Mouse (Mus musculus): Measurements from ENCODE around the gene Cubn. TPM values are rescaled to one million over a fixed set of nuclear protein-coding genes. Genes with fewer than 3 reads are reported as not detected.

Gene Cubn
- total RNA-seq, 2 experiments from 2014 or later, result 0.05 to 0.06 TPM

DNA sequence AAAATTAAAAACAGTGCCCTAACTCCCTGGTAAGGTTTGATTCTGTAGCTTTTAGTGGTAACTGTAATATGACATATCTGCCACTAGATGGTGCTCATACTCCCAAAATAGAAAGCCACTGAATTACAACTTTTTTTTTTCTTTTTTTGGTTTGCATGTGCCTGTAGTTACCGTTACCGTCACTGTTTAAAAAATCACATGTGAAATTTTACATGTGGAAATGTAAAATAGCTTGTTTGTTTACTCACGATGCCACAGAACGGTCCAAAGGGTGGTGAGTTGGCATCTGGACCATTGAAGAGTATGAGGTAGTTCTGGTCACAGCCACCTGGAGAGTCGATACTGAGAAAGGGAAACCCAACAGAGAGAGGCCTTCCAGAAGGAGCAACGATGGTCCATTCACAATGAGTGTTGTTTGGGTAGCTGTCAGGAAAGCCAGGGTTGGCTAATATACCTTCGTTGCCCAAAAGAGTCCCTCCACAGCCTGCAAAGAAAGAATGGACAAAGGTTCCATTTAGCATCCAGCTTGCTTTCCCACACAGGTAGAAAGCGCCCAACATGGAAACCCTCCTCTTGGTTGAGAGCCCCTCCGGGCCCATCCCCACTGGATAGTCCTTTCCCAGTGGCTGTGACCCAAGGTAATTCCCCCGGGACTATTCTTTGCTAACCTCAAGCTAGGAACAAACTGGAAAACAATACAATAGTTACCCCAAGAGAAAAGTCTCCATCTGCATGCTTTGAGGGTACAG is 213.3 kb downstream of the Cubn start:
- TF ChIP-seq CTCF (IDR thresholded peaks at IDR 0.05), result peak; percentile 89
- Histone ChIP-seq H3K27ac (no peak overlapping the region), H3K4me3 (peak overlapping the region; percentile 38; the same call in 1 of the 2 replicates)
- intact Hi-C loops (cut with DNase I), result loop anchor here (5.0 to 10.0 kb wide), 2 partner anchors 319 to 767 kb away; no protein-coding TSS in a partner anchor
- no peak for DNase-seq

DNA sequence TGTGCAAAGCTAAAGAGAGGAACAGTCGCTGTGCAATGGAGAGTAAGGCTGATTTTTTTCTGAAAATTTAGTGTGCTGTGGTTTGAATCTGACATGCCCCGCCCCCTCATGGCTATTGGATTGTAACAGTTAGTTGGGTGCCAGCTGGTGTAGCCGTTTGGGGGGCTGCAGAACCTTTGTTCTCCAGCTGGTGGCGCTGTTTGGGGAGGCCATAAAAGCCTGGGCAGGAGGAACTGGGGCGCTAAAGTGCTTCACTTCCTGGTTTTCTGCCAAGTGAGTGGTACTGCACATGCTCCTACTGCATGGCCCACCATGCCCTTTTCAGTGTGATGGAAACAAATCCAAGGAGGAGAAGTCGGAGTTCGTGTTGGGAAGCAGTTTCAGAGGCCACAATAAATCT is 215.7 kb downstream of the Cubn start:
- Histone ChIP-seq H3K4me3 (no peak overlapping the region), H3K27ac (no peak overlapping the region)
- DNase-seq, result no peak
- intact Hi-C loops (cut with DNase I), result loop anchor here (5.0 to 10.0 kb wide), 2 partner anchors 321 to 769 kb away; no protein-coding TSS in a partner anchor
- peak; percentile 35 for TF ChIP-seq CTCF (IDR thresholded peaks at IDR 0.05)

GRCm38 (mm10) chr2:13271165-13271957 is 220.3 kb downstream of the Cubn start, which contains the start of gene Rsu1:
TSS of gene Rsu1 (minus strand) at chr2:13271415.
- 0 out of 2 replicates have a peak, but pooled peaks have one; percentile 2 for TF ChIP-seq CTCF (IDR thresholded peaks at IDR 0.05)
- DNase-seq, result peak; percentile 97
- Histone ChIP-seq H3K27ac (peak within 1 kb of the TSS; percentile 94), H3K4me3 (peak within 1 kb of the TSS; percentile 95)
- intact Hi-C loops (cut with DNase I), result loop anchor here (10.0 kb wide), 1 partner anchor 773 kb away; no protein-coding TSS in a partner anchor

DNA sequence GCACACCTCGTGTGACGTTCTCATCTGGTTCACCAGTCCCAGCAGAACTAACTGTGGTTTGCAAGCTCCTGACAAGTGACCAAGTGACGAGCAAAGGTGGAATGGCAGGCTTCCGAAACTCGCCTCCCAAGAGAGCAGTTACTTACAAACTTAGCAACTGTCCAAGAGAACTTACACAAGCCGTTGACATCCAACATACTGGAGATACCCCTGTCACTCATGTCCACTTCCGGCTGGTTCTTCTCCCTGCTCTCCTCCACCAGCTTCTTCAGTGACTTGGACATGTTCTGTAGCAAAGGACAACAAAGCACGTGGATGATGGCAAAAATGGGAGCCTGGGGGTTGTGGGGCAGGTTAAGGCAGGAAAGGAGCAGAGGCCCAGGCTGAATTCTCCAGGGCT is 220.9 kb downstream of the Cubn start:
- intact Hi-C loops (cut with DNase I), result loop anchor here (10.0 kb wide), 1 partner anchor 774 kb away; no protein-coding TSS in a partner anchor
- DNase-seq, result peak; percentile 28

DNA sequence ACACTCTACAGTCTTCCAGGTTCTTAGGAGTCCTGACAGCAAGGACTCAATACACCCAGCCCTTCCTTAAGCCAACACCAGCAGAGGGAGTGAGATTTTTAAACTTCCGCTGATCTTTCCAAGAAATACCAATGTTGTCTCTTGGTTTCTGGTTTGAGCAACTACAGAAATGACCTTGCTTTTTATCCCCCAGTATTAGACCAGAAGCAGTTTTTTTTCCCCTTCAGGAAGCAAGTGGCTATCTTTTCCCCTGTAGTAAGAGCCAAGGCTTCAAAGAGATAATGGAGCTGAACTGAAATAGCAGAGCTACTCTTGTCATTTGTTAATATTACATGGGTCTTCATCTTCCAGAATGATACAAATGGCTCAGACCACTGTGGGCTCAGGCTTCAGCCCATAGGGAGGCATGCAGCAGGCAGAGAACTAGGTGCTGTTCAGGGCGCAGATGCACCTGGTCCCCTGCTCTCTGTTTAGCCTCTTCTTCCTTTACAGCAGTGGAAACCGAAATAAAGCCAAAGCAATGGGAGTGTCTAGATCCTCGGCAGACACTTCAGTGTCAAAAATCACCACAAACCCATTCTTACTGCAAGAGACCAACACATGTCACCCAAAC is 222.8 kb downstream of the Cubn start:
- no peak overlapping the region for H3K4me3 ChIP-seq
- H3K27ac ChIP-seq, result no peak overlapping the region
- no peak for TF ChIP-seq CTCF (IDR thresholded peaks at IDR 0.05)
- no peak for DNase-seq
- intact Hi-C loops (cut with DNase I), result no loop called here

More for the DNA sequence above, 220.9 kb downstream of the Cubn start:
- Histone ChIP-seq H3K27ac (peak overlapping the region; percentile 94), H3K4me3 (peak overlapping the region; percentile 95)
- TF ChIP-seq CTCF (IDR thresholded peaks at IDR 0.05), result no peak

DNA sequence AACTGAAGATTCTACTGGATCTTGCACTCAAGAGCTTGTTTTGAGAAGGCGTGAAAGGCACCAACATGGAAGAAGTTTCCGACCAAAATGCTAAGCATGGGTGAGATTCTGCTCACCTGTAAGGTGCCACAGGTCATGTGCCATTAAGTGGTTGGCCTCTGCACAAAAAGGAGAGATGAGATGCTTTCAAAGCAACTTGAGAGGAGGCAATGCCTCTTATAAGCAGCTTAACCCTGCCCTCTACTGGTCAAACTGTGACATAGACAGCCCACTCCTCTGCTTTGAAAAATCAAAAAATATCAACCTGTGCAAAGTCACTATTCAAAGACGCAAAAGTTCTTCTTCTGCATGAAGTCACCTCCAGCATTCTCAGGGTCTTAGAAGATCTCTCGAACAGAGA is 226.7 kb downstream of the Cubn start:
- Histone ChIP-seq H3K4me3 (no peak overlapping the region), H3K27ac (no peak overlapping the region)
- TF ChIP-seq CTCF (IDR thresholded peaks at IDR 0.05), result peak; percentile 79
- no peak for DNase-seq
- intact Hi-C loops (cut with DNase I), result no loop called here

- Histone ChIP-seq H3K4me3 (no peak overlapping the region), H3K27ac (no peak overlapping the region)
- DNase-seq, result no peak
- no peak for TF ChIP-seq CTCF (IDR thresholded peaks at IDR 0.05)
- intact Hi-C loops (cut with DNase I), result no loop called here
Observed at GRCm38 (mm10) chr2:13263150-13263549, 228.5 kb downstream of the Cubn start.

DNA sequence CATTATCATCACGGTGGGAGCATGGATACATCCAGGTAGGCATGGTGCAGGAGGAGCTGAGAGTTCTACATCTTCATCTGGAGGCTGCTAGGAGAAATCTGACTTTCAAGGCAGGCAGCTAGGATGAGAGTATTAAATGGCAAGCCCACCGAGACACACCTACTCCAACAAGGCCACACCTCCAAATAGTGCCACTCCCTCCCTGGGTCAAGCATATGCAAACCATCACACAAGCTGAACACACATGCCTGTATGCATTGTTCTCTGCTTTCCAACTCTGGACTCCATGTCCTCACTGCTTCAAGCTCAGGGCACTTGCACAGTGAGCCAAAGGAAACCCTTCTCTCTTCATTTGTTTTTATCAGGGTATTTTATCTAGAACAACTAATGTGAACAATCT is 233.0 kb downstream of the Cubn start:
- H3K4me3 ChIP-seq, result no peak overlapping the region
- H3K27ac ChIP-seq, result no peak overlapping the region
- no peak for DNase-seq
- intact Hi-C loops (cut with DNase I), result no loop called here
- no peak for TF ChIP-seq CTCF (IDR thresholded peaks at IDR 0.05)

DNA sequence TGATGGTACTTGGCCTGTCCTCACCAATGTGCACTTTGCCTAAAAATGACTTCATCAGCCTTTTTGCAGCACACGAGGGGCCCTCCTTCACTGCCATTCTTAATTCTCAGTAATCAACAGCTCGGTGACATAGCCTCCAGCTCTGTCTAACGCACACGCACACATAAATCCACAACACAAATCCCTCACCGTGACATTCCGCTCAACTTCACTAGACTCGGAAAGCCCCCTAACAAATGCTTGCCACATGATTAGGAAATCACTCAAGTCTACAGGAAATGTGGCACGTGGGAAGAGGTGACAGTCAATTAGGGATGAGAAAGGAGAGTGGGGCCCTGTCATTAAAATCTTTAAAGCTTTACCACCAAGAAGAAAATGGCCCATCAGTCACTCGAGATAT is 250.9 kb downstream of the Cubn start:
- no peak overlapping the region for H3K4me3 ChIP-seq
- H3K27ac ChIP-seq, result no peak overlapping the region
- intact Hi-C loops (cut with DNase I), result no loop called here
- TF ChIP-seq CTCF (IDR thresholded peaks at IDR 0.05), result no peak
- no peak for DNase-seq

DNA sequence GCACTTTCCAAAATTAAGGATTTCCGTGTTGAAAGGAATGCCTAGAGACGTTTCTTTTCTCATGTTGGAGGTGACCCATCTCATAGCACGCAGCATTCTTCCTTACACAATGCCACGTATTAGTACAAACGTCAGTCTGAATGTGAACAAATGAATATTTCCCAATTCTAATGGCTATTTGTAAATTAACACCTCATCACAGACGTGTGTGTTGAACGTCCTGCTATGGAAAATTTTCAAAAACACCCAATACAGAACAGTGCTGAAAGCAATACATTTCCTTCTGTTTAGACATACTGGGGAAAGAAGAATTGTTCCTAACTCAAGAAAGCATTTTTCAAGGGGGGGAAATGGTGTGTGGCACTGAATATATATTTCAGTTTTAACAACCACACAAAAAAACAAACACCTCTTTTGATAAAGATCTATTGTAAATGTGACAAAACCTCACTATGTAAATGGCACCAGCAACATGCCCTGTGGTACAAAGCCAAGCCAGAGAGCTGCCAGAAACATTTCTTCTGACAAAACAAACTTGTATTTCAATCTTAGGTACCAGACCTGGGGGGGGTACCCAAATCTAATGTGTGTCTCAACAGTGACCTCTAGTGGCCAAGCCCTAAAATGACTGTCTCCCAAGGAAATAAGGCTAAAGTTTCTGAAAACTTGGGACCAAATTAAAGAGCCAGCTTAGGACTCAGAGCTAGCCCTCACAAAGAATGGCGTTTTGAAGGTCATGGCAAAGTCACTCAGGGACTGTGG is 254.3 kb downstream of the Cubn start:
- no peak overlapping the region for H3K4me3 ChIP-seq
- peak; percentile 30 for DNase-seq
- peak; percentile 91 for TF ChIP-seq CTCF (IDR thresholded peaks at IDR 0.05)
- H3K27ac ChIP-seq, result no peak overlapping the region
- intact Hi-C loops (cut with DNase I), result loop anchor here (2.0 kb wide), 3 partner anchors 51 to 779 kb away; no protein-coding TSS in a partner anchor

DNA sequence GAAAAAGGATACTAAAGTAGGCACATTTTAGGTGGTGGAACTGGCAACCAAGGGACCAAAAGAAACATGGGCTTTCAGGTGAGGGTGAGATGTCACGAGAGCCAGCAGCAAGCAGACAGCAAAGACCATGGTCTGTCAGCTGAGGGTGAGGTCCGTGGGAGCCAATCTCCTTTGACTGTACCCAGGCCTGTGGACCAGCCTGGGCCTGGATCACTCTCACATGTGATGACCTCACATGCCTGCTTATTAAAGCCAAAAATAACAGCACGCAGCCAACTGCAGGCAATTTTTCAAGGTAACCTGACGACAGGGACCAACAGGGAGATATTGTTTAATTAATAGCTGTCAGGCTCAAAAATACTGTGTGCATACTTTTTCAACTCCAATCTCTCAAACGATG is 255.9 kb downstream of the Cubn start:
- intact Hi-C loops (cut with DNase I), result loop anchor here (2.0 kb wide), 3 partner anchors 49 to 777 kb away; no protein-coding TSS in a partner anchor
- Histone ChIP-seq H3K27ac (peak overlapping the region; percentile 2; the same call in 1 of the 2 replicates), H3K4me3 (no peak overlapping the region)
- DNase-seq, result peak; percentile 56
- TF ChIP-seq CTCF (IDR thresholded peaks at IDR 0.05), result no peak

GRCm38 (mm10) chr2:13234796-13235195 is 256.8 kb downstream of the Cubn start:
- intact Hi-C loops (cut with DNase I), result no loop called here
- no peak for TF ChIP-seq CTCF (IDR thresholded peaks at IDR 0.05)

More at GRCm38 (mm10) chr2:13234796-13235195, 256.8 kb downstream of the Cubn start:
- H3K4me3 ChIP-seq, result no peak overlapping the region
- no peak for DNase-seq
- H3K27ac ChIP-seq, result no peak overlapping the region
